Mouse (Mus musculus): ENCODE measurements around the gene Mrps7. TPM values are rescaled to one million over a fixed set of nuclear protein-coding genes. Genes with fewer than 3 reads are reported as not detected.

Gene Mrps7
- polyA plus RNA-seq, 1 experiment: 9.3 TPM

DNA sequence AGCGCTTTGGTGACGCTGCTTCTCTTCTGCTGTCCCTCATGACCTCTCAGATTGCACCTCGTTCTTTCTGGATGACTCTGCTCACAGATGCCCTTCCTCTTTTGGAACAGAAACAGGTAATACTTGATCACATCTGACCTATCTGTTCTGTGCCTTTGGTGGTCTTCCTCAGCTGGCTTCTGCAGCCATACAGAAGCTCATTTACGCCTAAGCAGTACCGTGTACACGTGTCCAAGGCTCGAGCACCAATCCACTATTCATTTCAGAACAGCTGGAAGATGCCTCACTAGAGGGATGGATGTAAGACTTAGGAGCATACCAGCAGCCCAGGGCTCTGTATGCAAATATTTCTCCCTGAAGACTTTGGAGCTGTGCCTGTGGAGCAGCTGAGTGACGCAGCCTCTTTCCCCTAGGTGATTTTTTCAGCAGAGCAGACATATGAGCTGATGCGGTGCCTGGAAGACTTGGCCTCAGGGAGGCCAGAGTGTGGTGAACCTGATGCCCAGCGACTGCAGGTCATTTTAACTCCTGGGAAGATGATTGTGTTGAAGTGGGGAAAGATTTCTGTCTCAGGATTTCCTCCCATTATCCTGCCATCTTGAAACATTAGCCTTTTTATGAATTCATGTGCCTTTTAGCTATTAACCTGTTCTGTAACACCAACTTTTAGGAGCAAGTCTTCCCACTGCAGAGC is 20.7 kb upstream of the Mrps7 start:
- TF ChIP-seq CTCF (IDR thresholded peaks at IDR 0.05; ENCODE audit: control insufficient read depth, insufficient read depth, insufficient replicate concordance, low read depth, low read length) (no peak), POLR2A (IDR thresholded peaks at IDR 0.05; ENCODE audit: control insufficient read depth, low read depth, low read length) (no peak)
- Histone ChIP-seq H3K4me1 (ENCODE audit: control insufficient read depth, insufficient read depth, low read length) (no peaks in the 10 kb centered on the region), H3K4me3 (ENCODE audit: control insufficient read depth, low read depth, low read length) (no peak overlapping the region), H3K36me3 (ENCODE audit: control insufficient read depth, insufficient read depth, low read length) (peaks cover 6% of the 10 kb centered on the region), H3K27ac (ENCODE audit: control insufficient read depth, insufficient read depth, low read depth, low read length) (no peak overlapping the region), H3K27me3 (ENCODE audit: control insufficient read depth, insufficient read depth, low read length) (no peaks in the 10 kb centered on the region)

DNA sequence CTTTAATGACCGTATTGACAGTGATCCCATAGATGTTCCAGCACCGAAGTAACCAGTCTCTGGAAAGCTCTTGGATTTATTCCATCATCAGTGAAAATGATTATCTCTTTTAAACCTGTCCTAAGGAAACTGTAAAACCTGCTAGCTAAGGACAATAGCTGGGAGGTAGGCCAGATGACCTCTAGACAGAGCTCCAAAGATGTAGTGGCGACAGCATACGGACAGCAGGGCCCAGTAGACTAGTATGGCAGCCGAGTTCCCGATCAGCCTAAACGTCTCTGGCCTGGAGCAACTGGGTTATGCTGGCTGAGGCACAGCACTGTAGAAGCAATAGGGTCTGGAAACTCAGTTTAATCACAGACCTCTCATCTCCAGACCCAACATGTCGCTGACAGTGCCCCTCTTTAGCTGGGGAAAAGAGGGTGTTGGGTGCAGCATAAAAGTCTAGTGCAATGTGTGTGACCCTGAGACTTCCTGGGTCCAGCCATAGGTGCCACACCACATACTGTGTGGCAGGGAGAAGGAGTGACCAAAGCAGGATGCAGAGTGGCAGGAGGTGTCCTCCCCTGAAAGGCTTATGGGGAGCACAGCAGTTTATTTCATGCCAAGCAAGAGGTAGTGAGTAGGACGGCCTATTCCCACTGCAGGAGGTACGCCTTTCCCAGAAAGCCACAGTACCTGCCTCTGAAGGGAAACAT is 19.2 kb upstream of the Mrps7 start:
- Histone ChIP-seq H3K27ac (ENCODE audit: control insufficient read depth, insufficient read depth, low read depth, low read length) (no peak overlapping the region), H3K4me1 (ENCODE audit: control insufficient read depth, insufficient read depth, low read length) (no peaks in the 10 kb centered on the region), H3K27me3 (ENCODE audit: control insufficient read depth, insufficient read depth, low read length) (no peaks in the 10 kb centered on the region), H3K36me3 (ENCODE audit: control insufficient read depth, insufficient read depth, low read length) (peaks cover 11% of the 10 kb centered on the region), H3K4me3 (ENCODE audit: control insufficient read depth, low read depth, low read length) (no peak overlapping the region)
- TF ChIP-seq POLR2A (IDR thresholded peaks at IDR 0.05; ENCODE audit: control insufficient read depth, low read depth, low read length) (no peak), CTCF (IDR thresholded peaks at IDR 0.05; ENCODE audit: control insufficient read depth, insufficient read depth, insufficient replicate concordance, low read depth, low read length) (no peak)

DNA sequence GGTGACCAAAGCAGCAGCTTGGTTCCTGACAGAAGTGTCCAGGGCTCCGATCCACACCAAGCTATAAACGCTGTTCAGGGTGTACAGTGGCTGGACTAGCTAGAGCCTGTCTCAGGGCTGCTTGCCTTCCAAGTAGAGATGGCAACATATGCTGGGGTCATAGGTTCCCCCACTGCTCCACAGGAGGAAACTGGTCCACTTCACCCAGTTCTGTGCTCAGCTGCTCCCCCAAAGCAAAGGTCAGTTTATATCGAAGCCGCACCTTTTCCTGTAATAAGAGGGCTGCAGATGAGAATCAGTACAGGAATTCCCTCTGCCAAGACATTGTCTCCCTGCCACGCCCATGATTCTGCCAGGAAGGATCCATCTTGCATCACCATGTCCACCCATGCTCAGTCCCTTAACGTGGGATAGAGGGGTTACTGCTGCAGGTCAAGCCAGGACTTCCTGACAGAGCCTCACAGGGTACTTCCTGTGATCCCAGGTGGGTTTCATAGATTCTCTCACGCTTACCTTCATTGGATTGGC is 18.1 kb upstream of the Mrps7 start:
- Histone ChIP-seq H3K27me3 (ENCODE audit: control insufficient read depth, insufficient read depth, low read length) (no peaks in the 10 kb centered on the region), H3K27ac (ENCODE audit: control insufficient read depth, insufficient read depth, low read depth, low read length) (no peak overlapping the region), H3K36me3 (ENCODE audit: control insufficient read depth, insufficient read depth, low read length) (peaks cover 16% of the 10 kb centered on the region), H3K4me3 (ENCODE audit: control insufficient read depth, low read depth, low read length) (no peak overlapping the region), H3K4me1 (ENCODE audit: control insufficient read depth, insufficient read depth, low read length) (no peaks in the 10 kb centered on the region)
- TF ChIP-seq CTCF (IDR thresholded peaks at IDR 0.05; ENCODE audit: control insufficient read depth, insufficient read depth, insufficient replicate concordance, low read depth, low read length): no peak
- no peak for TF ChIP-seq POLR2A (IDR thresholded peaks at IDR 0.05; ENCODE audit: control insufficient read depth, low read depth, low read length)

DNA sequence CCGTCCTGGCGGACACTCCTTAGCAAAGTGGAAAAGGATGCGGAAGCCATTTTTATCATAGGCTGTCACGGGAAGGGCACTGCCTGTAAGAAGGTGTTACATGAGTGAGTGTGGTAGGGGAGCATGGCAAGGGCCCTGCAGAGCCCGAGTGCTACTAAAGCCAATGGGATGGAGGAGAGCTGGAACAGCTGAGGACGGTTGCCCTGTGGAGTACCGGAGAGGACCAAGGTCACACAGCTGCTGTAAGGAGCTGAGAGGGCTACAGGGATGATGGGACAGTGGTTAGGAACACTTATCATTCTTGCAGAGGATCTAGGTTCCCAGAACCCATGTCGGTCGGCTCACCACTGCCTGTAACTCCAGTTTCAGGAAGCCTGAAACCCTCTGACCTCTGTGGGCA is 17.3 kb upstream of the Mrps7 start:
- TF ChIP-seq CTCF (IDR thresholded peaks at IDR 0.05; ENCODE audit: control insufficient read depth, insufficient read depth, insufficient replicate concordance, low read depth, low read length) (no peak), POLR2A (IDR thresholded peaks at IDR 0.05; ENCODE audit: control insufficient read depth, low read depth, low read length) (no peak)
- Histone ChIP-seq H3K27me3 (ENCODE audit: control insufficient read depth, insufficient read depth, low read length) (no peaks in the 10 kb centered on the region), H3K36me3 (ENCODE audit: control insufficient read depth, insufficient read depth, low read length) (peaks cover 18% of the 10 kb centered on the region), H3K27ac (ENCODE audit: control insufficient read depth, insufficient read depth, low read depth, low read length) (no peak overlapping the region), H3K4me1 (ENCODE audit: control insufficient read depth, insufficient read depth, low read length) (no peaks in the 10 kb centered on the region), H3K4me3 (ENCODE audit: control insufficient read depth, low read depth, low read length) (no peak overlapping the region)

DNA sequence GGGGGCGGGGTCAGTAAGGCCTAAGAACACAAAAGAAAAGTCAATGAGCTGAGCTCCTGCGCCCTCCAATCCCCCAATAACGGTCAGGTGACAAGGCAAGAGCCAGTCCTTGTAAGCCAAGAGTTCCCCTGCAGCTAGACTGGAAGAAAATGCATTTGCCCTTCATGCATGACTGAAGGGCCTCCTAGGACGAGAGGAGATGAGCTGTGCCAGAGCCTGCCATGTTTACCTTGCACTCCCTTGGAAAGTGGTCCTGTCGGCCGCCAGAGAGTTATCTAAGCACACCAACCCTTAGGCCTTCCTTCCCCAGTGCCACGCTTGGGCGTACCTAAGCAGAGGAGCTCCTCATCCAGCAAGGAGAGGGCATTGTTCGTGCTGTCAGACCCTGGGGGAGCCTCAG is 15.7 kb upstream of the Mrps7 start:
- peak overlapping the region; percentile 23 for H3K27ac ChIP-seq (ENCODE audit: control insufficient read depth, insufficient read depth, low read depth, low read length)
- TF ChIP-seq CTCF (IDR thresholded peaks at IDR 0.05; ENCODE audit: control insufficient read depth, insufficient read depth, insufficient replicate concordance, low read depth, low read length) (no peak), POLR2A (IDR thresholded peaks at IDR 0.05; ENCODE audit: control insufficient read depth, low read depth, low read length) (no peak)
- peak overlapping the region; percentile 65 for H3K4me3 ChIP-seq (ENCODE audit: control insufficient read depth, low read depth, low read length)
- H3K36me3 ChIP-seq (ENCODE audit: control insufficient read depth, insufficient read depth, low read length): peaks cover 21% of the 10 kb centered on the region
- H3K27me3 ChIP-seq (ENCODE audit: control insufficient read depth, insufficient read depth, low read length): no peaks in the 10 kb centered on the region
- no peaks in the 10 kb centered on the region for H3K4me1 ChIP-seq (ENCODE audit: control insufficient read depth, insufficient read depth, low read length)

DNA sequence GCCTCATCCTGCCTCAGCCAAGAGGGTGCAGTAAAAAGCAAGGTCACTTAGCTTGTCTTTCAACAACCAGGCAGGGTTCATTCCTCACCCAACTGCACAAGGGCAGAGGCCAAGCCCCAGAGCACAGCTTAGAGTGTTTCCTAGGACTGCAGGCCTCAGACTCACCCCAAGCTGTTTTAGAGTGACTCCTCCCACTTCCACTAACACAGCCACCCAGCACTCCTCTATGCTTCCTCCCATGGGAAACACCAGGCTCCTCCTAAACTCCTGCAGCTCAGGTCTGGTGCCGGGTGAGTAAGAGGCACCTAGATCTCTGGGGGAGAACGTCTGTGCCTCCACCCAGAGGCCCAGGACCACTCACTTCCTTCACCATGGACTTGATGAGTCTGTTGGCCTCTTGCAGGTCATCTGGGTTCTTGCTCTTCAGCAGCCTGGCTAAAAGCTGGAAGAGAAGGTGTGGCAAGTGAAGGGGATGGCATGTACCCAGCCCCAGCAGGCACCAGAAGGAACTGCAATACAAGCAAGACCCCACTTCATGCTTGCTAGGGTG is 13.1 kb upstream of the Mrps7 start:
- H3K27ac ChIP-seq (ENCODE audit: control insufficient read depth, insufficient read depth, low read depth, low read length): no peak overlapping the region
- H3K4me3 ChIP-seq (ENCODE audit: control insufficient read depth, low read depth, low read length): no peak overlapping the region; the same call in 1 of the 2 replicates
- H3K4me1 ChIP-seq (ENCODE audit: control insufficient read depth, insufficient read depth, low read length): no peaks in the 10 kb centered on the region
- no peak for TF ChIP-seq CTCF (IDR thresholded peaks at IDR 0.05; ENCODE audit: control insufficient read depth, insufficient read depth, insufficient replicate concordance, low read depth, low read length)
- no peak for TF ChIP-seq POLR2A (IDR thresholded peaks at IDR 0.05; ENCODE audit: control insufficient read depth, low read depth, low read length)
- no peaks in the 10 kb centered on the region for H3K27me3 ChIP-seq (ENCODE audit: control insufficient read depth, insufficient read depth, low read length)
- peaks cover 21% of the 10 kb centered on the region for H3K36me3 ChIP-seq (ENCODE audit: control insufficient read depth, insufficient read depth, low read length)

DNA sequence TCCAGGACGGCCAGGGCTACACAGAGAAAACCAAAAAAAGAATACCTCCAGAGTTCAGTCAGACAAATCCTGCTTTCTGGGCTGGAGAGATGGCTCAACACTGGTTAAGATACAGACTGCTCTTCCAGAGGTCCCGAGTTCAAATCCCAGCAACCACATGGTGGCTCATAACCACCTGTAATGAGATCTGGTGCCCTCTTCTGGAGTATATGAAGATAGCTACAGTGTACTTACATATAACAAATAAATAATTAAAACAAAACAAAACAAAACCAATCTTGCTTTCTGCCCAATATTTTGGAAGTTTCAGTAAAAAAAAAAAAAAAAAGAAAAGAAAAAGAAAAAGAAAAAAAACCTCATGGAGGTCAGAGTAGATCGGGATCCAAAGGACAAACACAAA is 8.5 kb upstream of the Mrps7 start:
- Histone ChIP-seq H3K4me3 (ENCODE audit: control insufficient read depth, low read depth, low read length) (no peak overlapping the region), H3K4me1 (ENCODE audit: control insufficient read depth, insufficient read depth, low read length) (no peaks in the 10 kb centered on the region), H3K27me3 (ENCODE audit: control insufficient read depth, insufficient read depth, low read length) (no peaks in the 10 kb centered on the region), H3K27ac (ENCODE audit: control insufficient read depth, insufficient read depth, low read depth, low read length) (no peak overlapping the region), H3K36me3 (ENCODE audit: control insufficient read depth, insufficient read depth, low read length) (peaks cover 7% of the 10 kb centered on the region)
- TF ChIP-seq CTCF (IDR thresholded peaks at IDR 0.05; ENCODE audit: control insufficient read depth, insufficient read depth, insufficient replicate concordance, low read depth, low read length) (no peak), POLR2A (IDR thresholded peaks at IDR 0.05; ENCODE audit: control insufficient read depth, low read depth, low read length) (no peak)

All from testis, adult 2 months (tissue).